Mouse (Mus musculus): Measurements from ENCODE around the gene Ttyh3. TPM values are rescaled to one million over a fixed set of nuclear protein-coding genes. Genes with fewer than 3 reads are reported as not detected.

The Ttyh3 gene
- polyA plus RNA-seq, 1 experiment from 2014 or later = 5.2 TPM

- ATAC-seq = peak; percentile 32; the same call in 1 of the 2 replicates
- Histone ChIP-seq H3K4me1 (ENCODE audit: insufficient read depth) (peaks cover 29% of the 10 kb centered on the region), H3K27ac (ENCODE audit: low read depth) (peak overlapping the region; percentile 87), H3K27me3 (ENCODE audit: insufficient read depth, low read length) (no peaks in the 10 kb centered on the region), H3K36me3 (replicated peaks; ENCODE audit: insufficient read depth, low read length) (peaks cover 11% of the 10 kb centered on the region), H3K4me2 (ENCODE audit: low read depth, low read length) (no peak overlapping the region), H3K9me3 (ENCODE audit: low read length) (no peaks in the 10 kb centered on the region), H3K9ac (replicated peaks) (peak overlapping the region; percentile 28; the same call in 1 of the 2 replicates), H3K4me3 (ENCODE audit: low read depth, low read length) (no peak overlapping the region)
- 35% methylated on average over 9 of the region's 9 CpGs for WGBS (ENCODE audit: insufficient replicate concordance)
- no peak for TF ChIP-seq CTCF (IDR thresholded peaks at IDR 0.05; ENCODE audit: low read depth)
- no peak for TF ChIP-seq EP300 (IDR thresholded peaks at IDR 0.05; ENCODE audit: low read depth)
- DNase-seq = peak; percentile 60
Observed at GRCm38 (mm10) chr5:140616691-140617090, 32.1 kb downstream of the Ttyh3 start.

- Histone ChIP-seq H3K4me2 (ENCODE audit: low read depth, low read length) (no peak overlapping the region), H3K36me3 (replicated peaks; ENCODE audit: insufficient read depth, low read length) (peaks cover 11% of the 10 kb centered on the region), H3K27me3 (ENCODE audit: insufficient read depth, low read length) (no peaks in the 10 kb centered on the region), H3K9me3 (ENCODE audit: low read length) (no peaks in the 10 kb centered on the region), H3K27ac (ENCODE audit: low read depth) (peak overlapping the region; percentile 87), H3K9ac (replicated peaks) (peak overlapping the region; percentile 34; the same call in 1 of the 2 replicates), H3K4me1 (ENCODE audit: insufficient read depth) (peaks cover 35% of the 10 kb centered on the region), H3K4me3 (ENCODE audit: low read depth, low read length) (no peak overlapping the region)
- no peak for TF ChIP-seq EP300 (IDR thresholded peaks at IDR 0.05; ENCODE audit: low read depth)
- TF ChIP-seq CTCF (IDR thresholded peaks at IDR 0.05; ENCODE audit: low read depth) = no peak
- DNase-seq (no peak), ATAC-seq (no peak)
- 49% methylated on average over 6 of the region's 6 CpGs for WGBS (ENCODE audit: insufficient replicate concordance)
Observed at GRCm38 (mm10) chr5:140616110-140616503, 32.7 kb downstream of the Ttyh3 start.

GRCm38 (mm10) chr5:140615321-140616109 is 33.3 kb downstream of the Ttyh3 start:
- Histone ChIP-seq H3K9me3 (ENCODE audit: low read length) (no peaks in the 10 kb centered on the region), H3K4me2 (ENCODE audit: low read depth, low read length) (peak overlapping the region; percentile 26; the same call in 1 of the 2 replicates), H3K4me3 (ENCODE audit: low read depth, low read length) (no peak overlapping the region), H3K4me1 (ENCODE audit: insufficient read depth) (peaks cover 40% of the 10 kb centered on the region), H3K9ac (replicated peaks) (0 out of 2 replicates have a peak overlapping the region, but pooled peaks have one; percentile 34), H3K36me3 (replicated peaks; ENCODE audit: insufficient read depth, low read length) (peaks cover 11% of the 10 kb centered on the region), H3K27me3 (ENCODE audit: insufficient read depth, low read length) (0 out of 2 replicates have a peak, but pooled peaks cover under 1% of the 10 kb centered on the region), H3K27ac (ENCODE audit: low read depth) (no peak overlapping the region; the same call in 1 of the 2 replicates)
- DNase-seq (no peak), ATAC-seq (no peak)
- TF ChIP-seq EP300 (IDR thresholded peaks at IDR 0.05; ENCODE audit: low read depth) (no peak), CTCF (IDR thresholded peaks at IDR 0.05; ENCODE audit: low read depth) (no peak)
- WGBS (ENCODE audit: insufficient replicate concordance) = 57% methylated on average over 10 of the region's 10 CpGs

- Histone ChIP-seq H3K9ac (replicated peaks) (no peak overlapping the region), H3K36me3 (replicated peaks; ENCODE audit: insufficient read depth, low read length) (peaks cover 11% of the 10 kb centered on the region), H3K27me3 (ENCODE audit: insufficient read depth, low read length) (0 out of 2 replicates have a peak, but pooled peaks cover 3% of the 10 kb centered on the region), H3K27ac (ENCODE audit: low read depth) (no peak overlapping the region), H3K4me1 (ENCODE audit: insufficient read depth) (peaks cover 44% of the 10 kb centered on the region), H3K4me3 (ENCODE audit: low read depth, low read length) (no peak overlapping the region), H3K4me2 (ENCODE audit: low read depth, low read length) (peak overlapping the region; percentile 26; the same call in 1 of the 2 replicates), H3K9me3 (ENCODE audit: low read length) (no peaks in the 10 kb centered on the region)
- no peak; the same call in 1 of the 2 replicates for TF ChIP-seq EP300 (IDR thresholded peaks at IDR 0.05; ENCODE audit: low read depth)
- no peak for TF ChIP-seq CTCF (IDR thresholded peaks at IDR 0.05; ENCODE audit: low read depth)
- 36% methylated on average over 4 of the region's 4 CpGs for WGBS (ENCODE audit: insufficient replicate concordance)
- DNase-seq = no peak
- peak; percentile 18; the same call in 1 of the 2 replicates for ATAC-seq
Observed at GRCm38 (mm10) chr5:140614837-140615236, 34.0 kb downstream of the Ttyh3 start.

GRCm38 (mm10) chr5:140614141-140614540 is 34.7 kb downstream of the Ttyh3 start:
- ATAC-seq (no peak), DNase-seq (no peak)
- H3K36me3 ChIP-seq (replicated peaks; ENCODE audit: insufficient read depth, low read length) = peaks cover 11% of the 10 kb centered on the region
- 0 out of 2 replicates have a peak, but pooled peaks cover 3% of the 10 kb centered on the region for H3K27me3 ChIP-seq (ENCODE audit: insufficient read depth, low read length)
- H3K4me3 ChIP-seq (ENCODE audit: low read depth, low read length) = no peak overlapping the region
- H3K4me2 ChIP-seq (ENCODE audit: low read depth, low read length) = no peak overlapping the region
- no peak overlapping the region for H3K27ac ChIP-seq (ENCODE audit: low read depth)
- TF ChIP-seq CTCF (IDR thresholded peaks at IDR 0.05; ENCODE audit: low read depth) (no peak), EP300 (IDR thresholded peaks at IDR 0.05; ENCODE audit: low read depth) (no peak)
- 87% methylated on average over 10 of the region's 10 CpGs for WGBS (ENCODE audit: insufficient replicate concordance)
- H3K9me3 ChIP-seq (ENCODE audit: low read length) = no peaks in the 10 kb centered on the region
- H3K4me1 ChIP-seq (ENCODE audit: insufficient read depth) = peaks cover 50% of the 10 kb centered on the region
- no peak overlapping the region for H3K9ac ChIP-seq (replicated peaks)

- no peak for ATAC-seq
- 80% methylated on average over 18 of the region's 18 CpGs for WGBS (ENCODE audit: insufficient replicate concordance)
Observed at GRCm38 (mm10) chr5:140612191-140612590, 36.6 kb downstream of the Ttyh3 start.

More at GRCm38 (mm10) chr5:140612191-140612590, 36.6 kb downstream of the Ttyh3 start:
- TF ChIP-seq CTCF (IDR thresholded peaks at IDR 0.05; ENCODE audit: low read depth) = no peak
- TF ChIP-seq EP300 (IDR thresholded peaks at IDR 0.05; ENCODE audit: low read depth) = no peak
- Histone ChIP-seq H3K27ac (ENCODE audit: low read depth) (no peak overlapping the region), H3K9me3 (ENCODE audit: low read length) (no peaks in the 10 kb centered on the region), H3K4me2 (ENCODE audit: low read depth, low read length) (no peak overlapping the region), H3K4me3 (ENCODE audit: low read depth, low read length) (no peak overlapping the region), H3K36me3 (replicated peaks; ENCODE audit: insufficient read depth, low read length) (peaks cover 11% of the 10 kb centered on the region), H3K27me3 (ENCODE audit: insufficient read depth, low read length) (peaks cover 10% of the 10 kb centered on the region; the same call in 1 of the 2 replicates), H3K4me1 (ENCODE audit: insufficient read depth) (peaks cover 53% of the 10 kb centered on the region), H3K9ac (replicated peaks) (no peak overlapping the region)
- no peak for DNase-seq

Measured in liver, postnatal 0 days (tissue).